Mouse (Mus musculus): ENCODE results near the gene Trim80. TPM values are rescaled to one million over a fixed set of nuclear protein-coding genes. Genes with fewer than 3 reads are reported as not detected.
A peak's percentile ranks its signal among the peaks of the same experiment; 100 is the strongest.

Gene Trim80
- polyA plus RNA-seq, 1 experiment from 2014 or later, result not detected

DNA sequence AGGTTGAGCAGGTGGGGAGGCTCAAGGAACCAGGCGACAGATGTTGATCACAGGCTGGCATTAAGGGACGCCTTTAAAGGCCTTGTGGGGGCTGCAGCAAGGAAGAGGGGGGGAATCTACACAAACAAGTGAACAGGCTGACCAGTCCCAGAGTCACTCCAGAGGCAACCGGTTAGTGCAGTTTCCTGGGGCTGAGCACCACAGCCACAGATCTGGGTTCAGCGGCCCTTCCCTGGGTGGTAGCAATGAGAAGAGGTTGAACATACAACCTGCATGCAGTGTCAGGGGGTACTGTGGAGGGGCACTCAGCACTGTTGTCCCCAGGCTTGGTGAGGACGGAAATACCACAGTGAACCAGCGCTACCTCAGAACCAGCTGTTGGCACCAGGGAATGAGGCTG is 7.0 kb upstream of the Trim80 start:
- Histone ChIP-seq H3K9ac (replicated peaks) (no peak overlapping the region), H3K36me3 (peaks cover 40% of the 10 kb centered on the region), H3K27ac (replicated peaks) (no peak overlapping the region), H3K4me2 (replicated peaks) (no peak overlapping the region), H3K4me1 (peaks cover 13% of the 10 kb centered on the region), H3K9me3 (no peaks in the 10 kb centered on the region), H3K27me3 (peaks cover 9% of the 10 kb centered on the region; the same call in 1 of the 2 replicates), H3K4me3 (no peak overlapping the region)
- WGBS, result 83% methylated on average over 6 of the region's 6 CpGs
- ATAC-seq (ENCODE audit: low FRiP score, low read depth), result no peak

DNA sequence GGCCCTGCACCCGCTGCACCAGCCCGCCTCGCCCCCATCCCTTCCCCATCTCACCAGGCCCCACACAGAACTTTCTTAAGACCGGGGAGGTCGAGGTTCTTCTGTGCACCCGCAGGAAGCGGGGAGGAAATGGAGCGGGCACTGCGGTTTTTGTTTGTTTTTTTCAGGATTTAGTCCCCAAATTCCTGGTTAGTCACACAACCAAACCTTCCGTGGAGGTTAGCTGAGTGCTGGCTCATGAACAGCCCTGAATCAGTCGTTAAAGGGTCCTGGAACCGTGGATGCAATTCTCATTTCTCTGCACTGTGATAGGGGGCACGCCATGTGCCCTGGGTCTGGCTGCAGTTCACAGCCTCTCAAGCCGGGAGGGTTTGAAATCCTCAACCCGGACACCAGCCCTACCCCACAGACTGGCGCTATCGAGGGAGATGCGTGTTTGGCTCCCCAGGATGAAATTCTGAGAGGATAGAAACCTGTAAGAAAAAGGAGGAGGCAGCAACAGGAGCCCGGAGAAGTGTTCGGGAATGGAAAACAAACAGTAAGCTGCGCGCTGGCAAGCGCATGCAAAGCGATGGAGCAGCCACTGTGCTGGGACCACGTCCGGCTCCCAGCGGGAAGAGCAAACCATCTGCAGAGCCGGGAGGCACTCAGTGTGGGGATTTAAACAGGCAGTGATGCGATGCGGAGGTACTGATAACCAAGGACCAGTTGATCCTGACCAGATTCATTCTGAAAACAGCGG is 4.6 kb upstream of the Trim80 start:
- 4% methylated on average over 31 of the region's 31 CpGs for WGBS
- Histone ChIP-seq H3K4me3 (peak overlapping the region; percentile 33), H3K36me3 (peaks cover 24% of the 10 kb centered on the region), H3K27me3 (peaks cover 9% of the 10 kb centered on the region; the same call in 1 of the 2 replicates), H3K4me1 (peaks cover 13% of the 10 kb centered on the region), H3K9me3 (0 out of 2 replicates have a peak, but pooled peaks cover 5% of the 10 kb centered on the region), H3K9ac (replicated peaks) (peak overlapping the region; percentile 50), H3K4me2 (replicated peaks) (peak overlapping the region; percentile 60), H3K27ac (replicated peaks) (no peak overlapping the region)
- ATAC-seq (ENCODE audit: low FRiP score, low read depth), result no peak; the same call in 1 of the 2 replicates

DNA sequence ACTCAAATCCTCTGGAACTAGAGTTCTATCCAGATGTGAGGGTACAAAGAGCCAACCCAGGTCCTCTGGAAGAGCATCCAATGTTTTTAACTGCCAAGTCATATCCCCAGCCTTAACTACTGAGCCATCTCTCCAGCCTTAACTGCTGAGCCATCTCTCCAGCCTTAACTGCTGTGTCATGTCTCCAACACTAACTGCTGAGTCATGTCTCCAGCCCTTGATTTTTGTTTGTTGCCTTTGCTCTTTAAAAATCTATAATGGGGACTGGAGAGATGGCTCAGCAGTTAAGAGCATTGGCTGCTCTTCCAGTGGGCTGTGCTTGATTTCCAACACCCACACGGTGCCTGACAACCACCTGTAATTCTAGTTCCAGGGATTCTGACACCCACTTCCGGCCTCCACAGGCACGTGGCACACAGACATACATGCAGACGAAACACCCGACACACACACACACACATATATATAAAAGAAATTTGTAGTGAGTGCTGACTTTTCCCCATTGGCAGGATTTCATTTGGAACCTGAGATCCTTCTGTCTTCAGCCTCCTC is 2.7 kb upstream of the Trim80 start:
- WGBS, result 83% methylated on average over 5 of the region's 5 CpGs
- Histone ChIP-seq H3K9ac (replicated peaks) (no peak overlapping the region), H3K4me2 (replicated peaks) (no peak overlapping the region), H3K4me1 (peaks cover 17% of the 10 kb centered on the region), H3K36me3 (peaks cover 5% of the 10 kb centered on the region; the same call in 1 of the 2 replicates), H3K27me3 (peaks cover 9% of the 10 kb centered on the region; the same call in 1 of the 2 replicates), H3K27ac (replicated peaks) (no peak overlapping the region), H3K9me3 (0 out of 2 replicates have a peak, but pooled peaks cover 5% of the 10 kb centered on the region), H3K4me3 (no peak overlapping the region)
- no peak for ATAC-seq (ENCODE audit: low FRiP score, low read depth)

- Histone ChIP-seq H3K4me2 (replicated peaks) (no peak overlapping the region), H3K27me3 (peaks cover 9% of the 10 kb centered on the region; the same call in 1 of the 2 replicates), H3K36me3 (no peaks in the 10 kb centered on the region), H3K4me1 (peaks cover 17% of the 10 kb centered on the region), H3K4me3 (no peak overlapping the region), H3K9ac (replicated peaks) (no peak overlapping the region), H3K27ac (replicated peaks) (no peak overlapping the region), H3K9me3 (0 out of 2 replicates have a peak, but pooled peaks cover 5% of the 10 kb centered on the region)
- ATAC-seq (ENCODE audit: low FRiP score, low read depth), result no peak
- 83% methylated on average over 3 of the region's 3 CpGs for WGBS
Observed at GRCm38 (mm10) chr11:115439326-115439725, 1.0 kb upstream of the Trim80 start.

GRCm38 (mm10) chr11:115441417-115441816 is 1.1 kb downstream of the Trim80 start:
- Histone ChIP-seq H3K9me3 (0 out of 2 replicates have a peak, but pooled peaks cover 5% of the 10 kb centered on the region), H3K4me2 (replicated peaks) (no peak overlapping the region), H3K36me3 (no peaks in the 10 kb centered on the region), H3K4me1 (peaks cover 6% of the 10 kb centered on the region), H3K27me3 (no peaks in the 10 kb centered on the region), H3K4me3 (no peak overlapping the region), H3K27ac (replicated peaks) (no peak overlapping the region), H3K9ac (replicated peaks) (no peak overlapping the region)
- 55% methylated on average over 15 of the region's 15 CpGs for WGBS
- no peak for ATAC-seq (ENCODE audit: low FRiP score, low read depth)

DNA sequence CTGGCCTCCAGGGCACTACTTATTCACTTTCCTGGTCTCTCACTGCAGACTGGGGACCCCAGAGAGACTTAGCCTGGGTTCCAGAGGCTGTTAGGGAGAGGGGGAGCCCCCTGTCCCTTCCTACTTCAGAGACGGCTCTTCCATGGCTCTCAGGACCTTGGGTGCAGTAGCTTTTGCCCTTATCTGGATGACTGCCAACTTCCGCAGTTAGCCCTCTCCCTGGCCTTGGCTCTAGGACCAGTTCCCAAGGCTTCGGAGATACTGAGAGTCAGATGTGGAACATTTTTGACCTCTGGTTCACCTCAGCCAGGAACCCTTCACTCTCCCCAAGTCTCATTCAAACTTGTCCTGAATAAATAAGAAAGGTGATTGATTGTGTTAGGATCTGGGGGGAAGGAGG is 6.6 kb downstream of the Trim80 start:
- no peak overlapping the region for H3K4me2 ChIP-seq (replicated peaks)
- H3K4me3 ChIP-seq, result no peak overlapping the region
- H3K27ac ChIP-seq (replicated peaks), result no peak overlapping the region
- no peaks in the 10 kb centered on the region; the same call in 1 of the 2 replicates for H3K4me1 ChIP-seq
- no peaks in the 10 kb centered on the region for H3K27me3 ChIP-seq
- 91% methylated on average over 3 of the region's 3 CpGs for WGBS
- H3K9me3 ChIP-seq, result no peaks in the 10 kb centered on the region
- H3K36me3 ChIP-seq, result no peaks in the 10 kb centered on the region
- ATAC-seq (ENCODE audit: low FRiP score, low read depth), result no peak
- H3K9ac ChIP-seq (replicated peaks), result no peak overlapping the region

DNA sequence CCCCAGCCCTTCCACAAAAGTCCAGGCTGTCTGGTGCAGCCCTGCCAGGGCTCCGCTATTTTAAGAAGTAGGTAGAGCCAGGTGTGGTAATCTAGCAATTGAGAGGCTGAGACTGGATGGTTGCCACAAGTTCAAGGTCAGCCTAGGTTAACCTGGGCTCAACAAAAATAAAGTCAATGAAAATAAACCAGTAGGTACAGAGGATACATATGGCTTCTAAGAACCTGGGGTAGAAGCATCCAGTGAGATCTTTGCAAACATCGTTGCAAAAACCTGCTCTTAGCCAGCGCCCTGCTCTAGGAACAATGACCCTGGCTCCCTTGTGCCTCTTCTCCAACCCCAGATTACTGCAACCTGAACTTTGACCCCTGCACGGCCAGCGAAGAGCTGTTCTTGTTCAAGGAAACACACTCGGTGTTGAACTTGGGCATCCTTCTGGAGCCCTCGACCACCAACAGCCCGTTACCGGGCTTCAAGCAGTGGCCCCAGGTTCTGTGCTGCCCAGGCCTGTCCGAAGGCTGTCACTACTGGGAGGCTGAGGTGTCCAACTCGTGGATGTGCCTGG is 7.1 kb downstream of the Trim80 start:
- H3K9me3 ChIP-seq, result no peaks in the 10 kb centered on the region
- no peak overlapping the region for H3K27ac ChIP-seq (replicated peaks)
- H3K4me3 ChIP-seq, result no peak overlapping the region
- no peak overlapping the region for H3K9ac ChIP-seq (replicated peaks)
- no peaks in the 10 kb centered on the region for H3K27me3 ChIP-seq
- 86% methylated on average over 11 of the region's 11 CpGs for WGBS
- no peaks in the 10 kb centered on the region for H3K36me3 ChIP-seq
- H3K4me2 ChIP-seq (replicated peaks), result no peak overlapping the region
- no peaks in the 10 kb centered on the region; the same call in 1 of the 2 replicates for H3K4me1 ChIP-seq
- ATAC-seq (ENCODE audit: low FRiP score, low read depth), result no peak

DNA sequence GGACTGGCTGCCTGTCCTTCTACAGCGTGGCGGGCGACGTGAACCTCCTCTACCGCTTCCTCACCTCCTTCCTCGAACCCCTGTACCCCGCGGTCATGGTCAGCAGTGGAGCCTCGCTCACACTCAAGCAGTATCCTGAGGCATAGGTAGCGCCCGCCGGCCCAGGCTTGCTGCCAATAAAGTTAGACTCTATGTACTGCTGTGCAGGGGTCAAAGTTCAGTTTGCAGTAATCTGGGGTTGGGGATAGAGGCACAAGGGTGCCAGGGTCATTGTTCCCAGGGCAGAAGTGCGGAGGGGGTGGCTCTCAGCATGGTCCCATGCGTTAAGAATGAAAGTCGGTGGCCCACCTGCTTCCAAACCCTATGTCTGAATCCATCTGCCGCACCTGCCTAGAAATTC is 7.7 kb downstream of the Trim80 start:
- Histone ChIP-seq H3K4me2 (replicated peaks) (no peak overlapping the region), H3K4me3 (no peak overlapping the region), H3K4me1 (no peaks in the 10 kb centered on the region; the same call in 1 of the 2 replicates), H3K9me3 (no peaks in the 10 kb centered on the region), H3K9ac (replicated peaks) (no peak overlapping the region), H3K36me3 (no peaks in the 10 kb centered on the region), H3K27ac (replicated peaks) (no peak overlapping the region), H3K27me3 (no peaks in the 10 kb centered on the region)
- WGBS, result 86% methylated on average over 16 of the region's 16 CpGs
- no peak for ATAC-seq (ENCODE audit: low FRiP score, low read depth)

GRCm38 (mm10) chr11:115448998-115449397 is 8.7 kb downstream of the Trim80 start:
- H3K27ac ChIP-seq (replicated peaks), result no peak overlapping the region
- WGBS, result 57% methylated on average over 7 of the region's 7 CpGs
- H3K36me3 ChIP-seq, result no peaks in the 10 kb centered on the region
- no peak overlapping the region for H3K4me2 ChIP-seq (replicated peaks)
- no peak for ATAC-seq (ENCODE audit: low FRiP score, low read depth)
- no peaks in the 10 kb centered on the region for H3K9me3 ChIP-seq
- H3K4me1 ChIP-seq, result no peaks in the 10 kb centered on the region; the same call in 1 of the 2 replicates
- no peaks in the 10 kb centered on the region for H3K27me3 ChIP-seq
- H3K4me3 ChIP-seq, result no peak overlapping the region
- H3K9ac ChIP-seq (replicated peaks), result no peak overlapping the region

GRCm38 (mm10) chr11:115450176-115450575 is 9.8 kb downstream of the Trim80 start:
- no peak overlapping the region for H3K4me3 ChIP-seq
- H3K27ac ChIP-seq (replicated peaks), result no peak overlapping the region
- no peaks in the 10 kb centered on the region for H3K27me3 ChIP-seq
- H3K36me3 ChIP-seq, result no peaks in the 10 kb centered on the region
- H3K9me3 ChIP-seq, result no peaks in the 10 kb centered on the region
- WGBS, result 93% methylated on average over 7 of the region's 7 CpGs
- no peak for ATAC-seq (ENCODE audit: low FRiP score, low read depth)
- no peak overlapping the region for H3K9ac ChIP-seq (replicated peaks)
- H3K4me1 ChIP-seq, result no peaks in the 10 kb centered on the region; the same call in 1 of the 2 replicates
- no peak overlapping the region for H3K4me2 ChIP-seq (replicated peaks)

DNA sequence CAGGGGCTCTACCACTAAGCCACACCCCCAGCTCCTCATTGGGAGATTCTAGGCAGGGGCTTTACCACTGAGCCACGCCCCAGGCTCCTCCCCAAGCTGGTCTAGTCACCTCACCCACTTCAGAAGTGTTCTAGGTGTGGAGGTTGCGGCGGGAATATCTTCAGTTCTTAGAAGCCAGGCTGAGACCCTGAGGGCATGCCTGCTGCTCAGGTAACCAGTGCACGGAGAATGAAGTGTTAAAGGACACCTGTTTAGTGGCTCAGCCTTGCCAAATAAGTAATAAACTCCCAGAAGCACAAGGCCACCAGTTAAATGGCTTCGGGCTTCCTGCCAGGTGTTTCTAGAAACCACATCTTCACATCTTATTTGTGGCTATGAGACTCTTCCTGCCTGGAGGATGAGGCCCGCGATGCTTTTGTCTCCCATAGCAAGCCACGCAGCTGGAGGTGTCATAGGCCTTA is 11.5 kb downstream of the Trim80 start:
- no peak for ATAC-seq (ENCODE audit: low FRiP score, low read depth)
- no peak overlapping the region for H3K4me3 ChIP-seq
- H3K4me2 ChIP-seq (replicated peaks), result no peak overlapping the region
- 87% methylated on average over 8 of the region's 8 CpGs for WGBS
- no peaks in the 10 kb centered on the region for H3K36me3 ChIP-seq
- H3K9me3 ChIP-seq, result no peaks in the 10 kb centered on the region
- no peaks in the 10 kb centered on the region for H3K27me3 ChIP-seq
- H3K27ac ChIP-seq (replicated peaks), result no peak overlapping the region
- H3K4me1 ChIP-seq, result no peaks in the 10 kb centered on the region; the same call in 1 of the 2 replicates
- no peak overlapping the region for H3K9ac ChIP-seq (replicated peaks)

- Histone ChIP-seq H3K9me3 (no peaks in the 10 kb centered on the region), H3K27ac (replicated peaks) (no peak overlapping the region), H3K36me3 (no peaks in the 10 kb centered on the region), H3K4me2 (replicated peaks) (no peak overlapping the region), H3K4me1 (no peaks in the 10 kb centered on the region; the same call in 1 of the 2 replicates), H3K27me3 (no peaks in the 10 kb centered on the region), H3K9ac (replicated peaks) (no peak overlapping the region), H3K4me3 (no peak overlapping the region)
- WGBS, result 83% methylated on average over 7 of the region's 7 CpGs
- ATAC-seq (ENCODE audit: low FRiP score, low read depth), result no peak
Observed at GRCm38 (mm10) chr11:115452281-115452860, 12.0 kb downstream of the Trim80 start.
